Mouse (Mus musculus) CH12.LX (cell line): ENCODE results near the gene Tspan2. TPM values are rescaled to one million over a fixed set of nuclear protein-coding genes. Genes with fewer than 3 reads are reported as not detected.

ENCODE experiments used
- DNase-seq: peaks from one replicate; pipeline ENCODE4 v3.0.0-alpha.2; 2013; ENCODE audit errors: extremely low read depth
- H3K27ac ChIP-seq: 2 replicates; pipeline ENCODE4 v1.5.1; 2012; ENCODE audit warnings: low read depth, mild to moderate bottlenecking, control low read depth, moderate library complexity; ENCODE audit not compliant: insufficient read depth
- H3K27me3 ChIP-seq: replicated peaks from 2 replicates; pipeline ENCODE3; 2012; ENCODE audit warnings: inconsistent platforms
- H3K36me3 ChIP-seq, 2 experiments: replicated peaks in 1 of 2; 2 replicates each; pipeline versions ENCODE3 to v1.6.1; 2012; ENCODE audit warnings: inconsistent platforms in 1 of 2, low read length in 1 of 2, mild to moderate bottlenecking in 1 of 2, mixed read lengths in 1 of 2, moderate library complexity in 1 of 2; ENCODE audit not compliant: control insufficient read depth in 1 of 2, insufficient read depth in 1 of 2
- H3K4me1 ChIP-seq, 2 experiments: 2 replicates each; pipeline ENCODE4 v1.6.1; 2012; ENCODE audit warnings: inconsistent platforms in 1 of 2, moderate library complexity in 1 of 2; ENCODE audit not compliant: insufficient read depth in 2 of 2, control insufficient read depth in 1 of 2
- H3K4me2 ChIP-seq: 2 replicates; pipeline ENCODE4 v1.6.1; 2012; ENCODE audit warnings: low read depth, mild to moderate bottlenecking, control low read depth; ENCODE audit not compliant: poor library complexity, insufficient read depth, severe bottlenecking
- H3K4me3 ChIP-seq, 3 experiments: fragments of 150-350 bp in 1 of 3; sonication (generic) in 1 of 3; replicated peaks in 1 of 3; 2 replicates each; pipeline versions ENCODE3 to v1.5.1; 2011 to 2012; ENCODE audit warnings: low read depth in 2 of 3, low read length in 2 of 3, mild to moderate bottlenecking in 2 of 3, moderate library complexity in 2 of 3, control low read depth in 1 of 3, improper control_type of control experiment in 1 of 3, inconsistent platforms in 1 of 3, mixed read lengths in 1 of 3; ENCODE audit not compliant: poor library complexity in 1 of 3
- H3K79me2 ChIP-seq: replicated peaks from 2 replicates; pipeline ENCODE4 v1.6.1; 2012; ENCODE audit warnings: mild to moderate bottlenecking, moderate library complexity; ENCODE audit not compliant: control insufficient read depth, poor library complexity, insufficient read depth, severe bottlenecking; ENCODE audit errors: extremely low read depth
- H3K9ac ChIP-seq: 2 replicates; pipeline ENCODE4 v1.6.1; 2012; ENCODE audit warnings: low read depth, mild to moderate bottlenecking, control low read depth, moderate library complexity; ENCODE audit not compliant: insufficient read depth
- H3K9me3 ChIP-seq: replicated peaks from 2 replicates; pipeline ENCODE3; 2012; ENCODE audit warnings: low read length, inconsistent platforms, mixed read lengths
- BHLHE40 ChIP-seq: IDR thresholded peaks from 2 replicates; pipeline ENCODE4 v1.6.1; 2011; ENCODE audit warnings: mild to moderate bottlenecking, low read depth, low read length, improper control_type of control experiment
- CHD1 ChIP-seq: IDR thresholded peaks from 2 replicates; pipeline ENCODE4 v1.6.1; 2012; ENCODE audit warnings: low read depth, low read length, improper control_type of control experiment, inconsistent platforms
- CHD2 ChIP-seq: IDR thresholded peaks from 2 replicates; pipeline ENCODE4 v1.6.1; 2011; ENCODE audit warnings: low read length, improper control_type of control experiment
- CTCF ChIP-seq, 2 experiments: IDR thresholded peaks in 1 of 2; conservative IDR thresholded peaks in 1 of 2; 2 replicates each; pipeline ENCODE4 v1.5.1; 2011 to 2012; ENCODE audit warnings: low read depth in 2 of 2, low read length in 2 of 2, improper control_type of control experiment in 1 of 2, inconsistent platforms in 1 of 2, mild to moderate bottlenecking in 1 of 2, moderate library complexity in 1 of 2
- E2F4 ChIP-seq: IDR thresholded peaks from 2 replicates; pipeline ENCODE4 v1.6.1; 2011; ENCODE audit warnings: low read depth, low read length, improper control_type of control experiment; ENCODE audit not compliant: insufficient replicate concordance
- ELF1 ChIP-seq: IDR thresholded peaks from 2 replicates; pipeline ENCODE4 v1.6.1; 2014; ENCODE audit warnings: low read depth, mild to moderate bottlenecking, inconsistent platforms, low read length, improper control_type of control experiment
- EP300 ChIP-seq: IDR thresholded peaks from 2 replicates; pipeline ENCODE4 v1.6.1; 2011; ENCODE audit warnings: low read length, improper control_type of control experiment
- ETS1 ChIP-seq: conservative IDR thresholded peaks from 2 replicates; pipeline ENCODE4 v1.6.1; 2012; ENCODE audit warnings: low read depth, mild to moderate bottlenecking, inconsistent platforms, low read length, improper control_type of control experiment, moderate library complexity
- GABPA ChIP-seq: IDR thresholded peaks from 2 replicates; pipeline ENCODE4 v1.6.1; 2012; ENCODE audit warnings: low read depth, low read length, improper control_type of control experiment, inconsistent platforms; ENCODE audit not compliant: insufficient replicate concordance
- HCFC1 ChIP-seq: IDR thresholded peaks from 2 replicates; pipeline ENCODE4 v1.6.1; 2012; ENCODE audit warnings: low read depth, mild to moderate bottlenecking, inconsistent platforms, low read length, improper control_type of control experiment
- IRF4 ChIP-seq: IDR thresholded peaks from 2 replicates; pipeline ENCODE4 v1.6.1; 2014; ENCODE audit warnings: low read depth, mild to moderate bottlenecking, inconsistent platforms, low read length, improper control_type of control experiment
- JUN ChIP-seq: IDR thresholded peaks from 2 replicates; pipeline ENCODE4 v1.6.1; 2011; ENCODE audit warnings: low read depth, mild to moderate bottlenecking, low read length, improper control_type of control experiment, moderate library complexity; ENCODE audit not compliant: insufficient read depth
- JUND ChIP-seq: conservative IDR thresholded peaks from 2 replicates; pipeline ENCODE4 v1.6.1; 2011; ENCODE audit warnings: low read depth, low read length, improper control_type of control experiment
- KAT2A ChIP-seq: IDR thresholded peaks from 2 replicates; pipeline ENCODE4 v1.6.1; 2012; ENCODE audit warnings: low read length, improper control_type of control experiment, inconsistent platforms; ENCODE audit not compliant: insufficient replicate concordance
- MAFK ChIP-seq: IDR thresholded peaks from 2 replicates; pipeline ENCODE4 v1.6.1; 2011; ENCODE audit warnings: low read length, improper control_type of control experiment; ENCODE audit not compliant: insufficient replicate concordance
- MAX ChIP-seq: IDR thresholded peaks from 2 replicates; pipeline ENCODE4 v1.6.1; 2011; ENCODE audit warnings: low read length, improper control_type of control experiment
- MAZ ChIP-seq: IDR thresholded peaks from 2 replicates; pipeline ENCODE4 v1.6.1; 2012; ENCODE audit warnings: low read depth, mild to moderate bottlenecking, inconsistent platforms, low read length, improper control_type of control experiment, moderate library complexity
- MEF2A ChIP-seq: IDR thresholded peaks from 2 replicates; pipeline ENCODE4 v1.6.1; 2014; ENCODE audit warnings: low read depth, mild to moderate bottlenecking, inconsistent platforms, low read length, improper control_type of control experiment, borderline replicate concordance
- MXI1 ChIP-seq: IDR thresholded peaks from 2 replicates; pipeline ENCODE4 v1.6.1; 2011; ENCODE audit warnings: mild to moderate bottlenecking, low read depth, low read length, improper control_type of control experiment
- MYC ChIP-seq: IDR thresholded peaks from 2 replicates; pipeline ENCODE4 v1.6.1; 2011; ENCODE audit warnings: low read depth, mild to moderate bottlenecking, improper control_type of control experiment, low read length
- NELFE ChIP-seq: IDR thresholded peaks from 2 replicates; pipeline ENCODE4 v1.6.1; 2011; ENCODE audit warnings: low read depth, low read length, improper control_type of control experiment
- NRF1 ChIP-seq: IDR thresholded peaks from 2 replicates; pipeline ENCODE4 v1.6.1; 2014; ENCODE audit warnings: low read depth, mild to moderate bottlenecking, inconsistent platforms, low read length, improper control_type of control experiment, moderate library complexity
- PAX5 ChIP-seq: IDR thresholded peaks from 2 replicates; pipeline ENCODE4 v1.6.1; 2012; ENCODE audit warnings: low read length, inconsistent platforms, mixed read lengths
- POLR2A ChIP-seq: IDR thresholded peaks from 2 replicates; pipeline ENCODE4 v1.6.1; 2011; ENCODE audit warnings: low read depth, mild to moderate bottlenecking, improper control_type of control experiment, low read length
- POLR2AphosphoS2 ChIP-seq: IDR thresholded peaks from 2 replicates; pipeline ENCODE4 v1.6.1; 2011; ENCODE audit warnings: low read depth, low read length, improper control_type of control experiment
- RAD21 ChIP-seq: IDR thresholded peaks from 2 replicates; pipeline ENCODE4 v1.6.1; 2011; ENCODE audit warnings: low read depth, mild to moderate bottlenecking, low read length, improper control_type of control experiment, moderate library complexity
- RCOR1 ChIP-seq: conservative IDR thresholded peaks from 2 replicates; pipeline ENCODE4 v1.6.1; 2012; ENCODE audit warnings: low read depth, mild to moderate bottlenecking, inconsistent platforms, low read length, improper control_type of control experiment
- SIN3A ChIP-seq: IDR thresholded peaks from 2 replicates; pipeline ENCODE4 v1.6.1; 2012; ENCODE audit warnings: low read length, improper control_type of control experiment, inconsistent platforms
- SMC3 ChIP-seq: IDR thresholded peaks from 2 replicates; pipeline ENCODE4 v1.6.1; 2011; ENCODE audit warnings: low read depth, low read length, improper control_type of control experiment
- TBP ChIP-seq: conservative IDR thresholded peaks from 2 replicates; pipeline ENCODE4 v1.6.1; 2011; ENCODE audit warnings: low read depth, low read length, improper control_type of control experiment
- TCF12 ChIP-seq: IDR thresholded peaks from 2 replicates; pipeline ENCODE4 v1.6.1; 2014; ENCODE audit warnings: low read depth, mild to moderate bottlenecking, inconsistent platforms, low read length, improper control_type of control experiment
- UBTF ChIP-seq: IDR thresholded peaks from 2 replicates; pipeline ENCODE4 v1.6.1; 2012; ENCODE audit warnings: low read depth, mild to moderate bottlenecking, inconsistent platforms, low read length, improper control_type of control experiment, moderate library complexity
- USF1 ChIP-seq: IDR thresholded peaks from 2 replicates; pipeline ENCODE4 v1.6.1; 2014; ENCODE audit warnings: low read depth, mild to moderate bottlenecking, inconsistent platforms, low read length, improper control_type of control experiment
- USF2 ChIP-seq: conservative IDR thresholded peaks from 2 replicates; pipeline ENCODE4 v1.6.1; 2011; ENCODE audit warnings: low read depth, low read length, improper control_type of control experiment
- ZC3H11A ChIP-seq: IDR thresholded peaks from 2 replicates; pipeline ENCODE4 v1.6.1; 2012; ENCODE audit warnings: low read depth, mild to moderate bottlenecking, inconsistent platforms, low read length, improper control_type of control experiment
- ZKSCAN1 ChIP-seq: IDR thresholded peaks from 2 replicates; pipeline ENCODE4 v1.6.1; 2012; ENCODE audit warnings: low read depth, inconsistent platforms, low read length, improper control_type of control experiment, borderline replicate concordance
- ZMIZ1 ChIP-seq: IDR thresholded peaks from 2 replicates; pipeline ENCODE4 v1.6.1; 2012; ENCODE audit warnings: low read depth, mild to moderate bottlenecking, inconsistent platforms, low read length, improper control_type of control experiment
- ZNF384 ChIP-seq: IDR thresholded peaks from 2 replicates; pipeline ENCODE4 v1.6.1; 2012; ENCODE audit warnings: low read depth, low read length, improper control_type of control experiment, inconsistent platforms
- dilution Hi-C: fragments of 300-500 bp; cut with MboI; formaldehyde crosslinking; loops from 2 replicates; pipeline ENCODE4 v1.14.3; 2020; ENCODE audit warnings: low sequenced_read_pairs; ENCODE audit not compliant: extremely low pct_unique_long_range_greater_than_20kb, extremely low pct_ligation_motif_present
- in situ Hi-C: fragments of 300-500 bp; cut with MboI; formaldehyde crosslinking; loops from 3 replicates; pipeline ENCODE4 v1.14.3; 2019; ENCODE audit warnings: low sequenced_read_pairs, low pct_ligation_motif_present, low pct_unique_long_range_greater_than_20kb, mixed read lengths
- polyA plus RNA-seq: library from polyadenylated mRNA; unstranded; fragments of >175 nt; gene quantifications from 2 replicates; pipeline ENCODE4 v1.2.1, GENCODE M21; 2012; ENCODE audit warnings: low read depth; ENCODE audit not compliant: insufficient read length
- total RNA-seq, 2 experiments: library from RNA; depleted of rRNA; stranded (reverse); fragments of 300-350 nt in 1 of 2; fragments of >200 nt in 1 of 2; gene quantifications; 2 replicates each; pipeline ENCODE4 v1.2.3; 2012 to 2014

Gene Tspan2
- total and polyA plus RNA-seq, 3 experiments: 1.4 to 4.5 (median 2.8) TPM

- H3K36me3 ChIP-seq: no peaks in the 10 kb centered on the region
- dilution Hi-C loops: no loop called here
- peak; percentile 66 for DNase-seq
- H3K9me3 ChIP-seq: no peaks in the 10 kb centered on the region
- in situ Hi-C loops: no loop called here
- peaks cover 10 to 53% of the 10 kb centered on the region in 2 experiments for H3K4me1 ChIP-seq
- H3K4me3 ChIP-seq: no peak overlapping the region
- H3K4me2 ChIP-seq: peak overlapping the region; percentile 35; the same call in 1 of the 2 replicates
- H3K27ac ChIP-seq: no peak overlapping the region
- no peaks in the 10 kb centered on the region for H3K27me3 ChIP-seq
- no peak overlapping the region for H3K9ac ChIP-seq
- H3K79me2 ChIP-seq: no peaks in the 10 kb centered on the region
- TF ChIP-seq NRF1: no peak
- peak; percentile 66; the same call in 1 of the 2 replicates for TF ChIP-seq MEF2A
- 0 out of 2 replicates have a peak, but pooled peaks have one; percentile 39 for TF ChIP-seq MYC
- TF ChIP-seq NELFE: no peak
- no peak for TF ChIP-seq SMC3
- no peak for TF ChIP-seq CTCF (conservative IDR thresholded peaks at IDR 0.05 in 1 of 2, IDR thresholded peaks at IDR 0.05 in 1 of 2; ENCODE audit: low read depth in 2 of 2, low read length in 2 of 2)
- TF ChIP-seq UBTF: no peak
- TF ChIP-seq POLR2AphosphoS2: no peak
- no peak for TF ChIP-seq ZMIZ1
- TF ChIP-seq KAT2A: no peak
- TF ChIP-seq JUN: 0 out of 2 replicates have a peak, but pooled peaks have one; percentile 37
- 0 out of 2 replicates have a peak, but pooled peaks have one; percentile 25 for TF ChIP-seq MAX
- TF ChIP-seq USF2: no peak
- TF ChIP-seq TBP: no peak
- peak; percentile 72 for TF ChIP-seq MAFK
- no peak for TF ChIP-seq SIN3A
- no peak for TF ChIP-seq PAX5
- no peak for TF ChIP-seq ELF1
- no peak for TF ChIP-seq HCFC1
- peak; percentile 51 for TF ChIP-seq JUND
- TF ChIP-seq CHD2: no peak
- TF ChIP-seq TCF12: no peak
- no peak for TF ChIP-seq GABPA
- TF ChIP-seq ZC3H11A: no peak
- no peak for TF ChIP-seq ZKSCAN1
- TF ChIP-seq E2F4: no peak
- no peak for TF ChIP-seq RCOR1
- peak; percentile 36 for TF ChIP-seq BHLHE40
- no peak for TF ChIP-seq RAD21
- no peak for TF ChIP-seq USF1
- TF ChIP-seq ETS1: peak; percentile 65
- no peak for TF ChIP-seq ZNF384
- no peak for TF ChIP-seq MXI1
- no peak for TF ChIP-seq MAZ
- TF ChIP-seq EP300: peak; percentile 79
- TF ChIP-seq POLR2A: no peak
- TF ChIP-seq IRF4: peak; percentile 69
- no peak for TF ChIP-seq CHD1
Observed at GRCm38 (mm10) chr3:102733050-102733449, 1.3 kb upstream of the Tspan2 start.
